Mouse (Mus musculus) cortical plate, adult 2 months (tissue): ENCODE measurements at regions not wholly inside any gene's neighbourhood (a gene's known extent, or its start where the extent isn't known, plus 50 kb on each side); places are given as distances from the start of the nearest gene placed in this dataset.

ENCODE experiments used
- H3K27ac ChIP-seq: fragments of 200-500 bp; 2 replicates; pipeline ENCODE4 v1.5.1; 2012; ENCODE audit warnings: low read length, control low read depth, inconsistent platforms; ENCODE audit not compliant: insufficient read depth
- H3K4me1 ChIP-seq: fragments of 200-500 bp; 2 replicates; pipeline ENCODE4 v1.6.1; 2011; ENCODE audit warnings: low read length; ENCODE audit not compliant: control insufficient read depth, insufficient read depth
- H3K4me3 ChIP-seq: fragments of 200-500 bp; 2 replicates; pipeline ENCODE4 v1.5.1; 2011; ENCODE audit warnings: mild to moderate bottlenecking, low read length, control low read depth; ENCODE audit not compliant: insufficient read depth
- CTCF ChIP-seq: fragments of 200-500 bp; IDR thresholded peaks from 2 replicates; pipeline ENCODE4 v1.5.1; 2011; ENCODE audit warnings: mild to moderate bottlenecking, control low read depth, low read length; ENCODE audit not compliant: insufficient read depth; ENCODE audit errors: extremely low read depth
- POLR2A ChIP-seq: fragments of 200-500 bp; IDR thresholded peaks from 2 replicates; pipeline ENCODE4 v1.6.1; 2011; ENCODE audit warnings: mild to moderate bottlenecking, low read length, control low read depth; ENCODE audit not compliant: insufficient read depth; ENCODE audit errors: extremely low read depth

GRCm38 (mm10) chr17:14507111-14507510 is 186.9 kb downstream of the Thbs2 start:
- Histone ChIP-seq H3K4me1 (no peaks in the 10 kb centered on the region), H3K27ac (no peak overlapping the region), H3K4me3 (no peak overlapping the region)
- no peak for TF ChIP-seq POLR2A
- no peak for TF ChIP-seq CTCF

GRCm38 (mm10) chr17:14506123-14506522 is 187.9 kb downstream of the Thbs2 start:
- Histone ChIP-seq H3K4me1 (no peaks in the 10 kb centered on the region), H3K27ac (no peak overlapping the region), H3K4me3 (no peak overlapping the region)
- no peak for TF ChIP-seq CTCF
- TF ChIP-seq POLR2A: no peak

DNA sequence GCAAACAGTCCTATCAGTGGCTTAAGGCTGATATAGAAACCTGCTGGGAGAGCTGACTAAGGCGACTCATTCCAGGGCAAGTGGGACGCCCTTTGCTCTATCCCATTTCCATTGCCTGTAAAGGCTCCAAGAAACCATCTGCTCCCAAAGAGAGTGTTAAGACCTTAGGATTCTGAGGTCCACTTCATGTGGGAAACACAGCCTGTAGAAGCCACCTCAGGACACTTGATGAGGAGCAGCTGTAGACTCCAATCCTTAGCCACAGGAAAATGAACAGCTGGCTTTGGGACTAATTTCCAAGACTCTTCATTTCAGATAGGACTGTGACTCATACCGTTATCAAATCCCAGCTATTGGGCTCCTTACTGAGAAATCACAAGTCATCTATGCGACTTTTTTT is 188.6 kb downstream of the Thbs2 start:
- no peak overlapping the region for H3K4me3 ChIP-seq
- no peak for TF ChIP-seq POLR2A
- no peak for TF ChIP-seq CTCF
- H3K27ac ChIP-seq: no peak overlapping the region

GRCm38 (mm10) chr17:14503670-14504069 is 190.4 kb downstream of the Thbs2 start:
- Histone ChIP-seq H3K27ac (no peak overlapping the region), H3K4me3 (no peak overlapping the region), H3K4me1 (no peaks in the 10 kb centered on the region)
- TF ChIP-seq CTCF (no peak), POLR2A (no peak)

More for the DNA sequence above, 188.6 kb downstream of the Thbs2 start:
- no peaks in the 10 kb centered on the region for H3K4me1 ChIP-seq

DNA sequence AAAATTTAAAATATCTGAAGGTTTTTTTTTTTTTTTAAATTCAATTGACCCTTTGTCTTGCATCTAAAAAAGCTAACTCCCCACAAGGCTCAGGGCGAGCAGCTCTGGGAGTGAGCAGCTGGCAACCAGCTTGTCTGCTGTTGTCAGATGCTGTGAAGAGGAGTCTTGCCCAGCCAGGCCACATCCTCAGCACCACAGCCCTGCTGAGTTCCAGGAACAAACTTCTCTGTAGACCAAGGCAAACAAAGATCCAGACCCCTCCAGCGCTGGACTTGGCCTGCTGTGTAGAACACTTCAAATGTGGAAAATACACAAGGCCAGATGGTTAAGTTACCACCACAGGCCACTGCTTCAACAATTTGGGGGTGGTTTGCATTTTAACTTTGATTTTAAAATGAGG is 192.7 kb downstream of the Thbs2 start:
- H3K4me3 ChIP-seq: no peak overlapping the region
- no peaks in the 10 kb centered on the region for H3K4me1 ChIP-seq
- no peak for TF ChIP-seq POLR2A
- TF ChIP-seq CTCF: no peak
- no peak overlapping the region for H3K27ac ChIP-seq

DNA sequence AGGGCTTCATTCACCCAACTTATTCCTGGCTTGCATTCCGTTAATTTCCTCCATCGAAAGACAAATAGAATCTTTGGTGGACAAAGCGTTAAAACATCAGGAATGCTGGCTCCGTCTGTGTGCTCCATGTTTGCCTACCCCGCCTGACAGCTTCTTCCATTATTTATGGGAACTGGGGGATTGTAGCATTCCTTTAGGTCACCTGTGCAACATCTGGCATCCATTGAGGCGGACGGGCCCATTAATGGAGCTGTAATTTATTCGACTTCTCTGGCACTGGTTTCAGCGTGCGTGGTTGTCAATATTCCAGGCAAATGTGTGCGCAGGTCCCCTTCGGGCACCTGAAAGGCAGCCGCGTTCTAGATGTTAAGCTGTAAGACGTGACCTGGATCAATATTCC is 196.9 kb downstream of the Thbs2 start:
- Histone ChIP-seq H3K4me1 (no peaks in the 10 kb centered on the region), H3K4me3 (no peak overlapping the region), H3K27ac (no peak overlapping the region)
- no peak for TF ChIP-seq POLR2A
- no peak for TF ChIP-seq CTCF

- TF ChIP-seq POLR2A (no peak), CTCF (no peak)
- Histone ChIP-seq H3K4me1 (no peaks in the 10 kb centered on the region), H3K4me3 (no peak overlapping the region), H3K27ac (no peak overlapping the region)
Measured at GRCm38 (mm10) chr17:14493751-14494320, 200.2 kb downstream of the Thbs2 start.

DNA sequence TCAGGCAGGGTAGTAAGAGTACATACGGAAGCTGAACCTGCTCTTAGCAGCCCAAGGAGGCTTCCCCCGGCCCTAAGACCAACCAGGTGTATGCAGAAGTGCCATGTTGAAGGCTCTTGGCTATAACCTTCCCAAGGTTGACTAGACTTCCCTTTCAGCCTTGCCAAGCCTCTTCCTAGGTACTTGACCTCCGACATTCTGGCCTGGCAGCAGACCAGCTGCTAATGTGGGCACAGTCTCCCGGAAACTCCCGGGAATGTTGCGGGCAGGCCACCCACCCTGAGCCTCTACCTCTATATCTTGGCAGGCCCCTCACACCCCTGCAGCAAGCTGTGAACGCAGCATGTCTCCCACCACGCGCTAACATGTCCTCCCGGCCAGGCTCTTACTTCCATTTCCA is 201.1 kb downstream of the Thbs2 start:
- H3K4me3 ChIP-seq: no peak overlapping the region
- TF ChIP-seq POLR2A (no peak), CTCF (no peak)
- H3K4me1 ChIP-seq: no peaks in the 10 kb centered on the region

GRCm38 (mm10) chr17:14481746-14482145 is 202.4 kb downstream of the Smoc2 start:
- no peaks in the 10 kb centered on the region for H3K4me1 ChIP-seq
- no peak for TF ChIP-seq POLR2A
- no peak for TF ChIP-seq CTCF
- no peak overlapping the region for H3K27ac ChIP-seq
- no peak overlapping the region for H3K4me3 ChIP-seq

More for the DNA sequence above, 201.1 kb downstream of the Thbs2 start:
- H3K27ac ChIP-seq: no peak overlapping the region

- Histone ChIP-seq H3K4me1 (no peaks in the 10 kb centered on the region), H3K27ac (no peak overlapping the region), H3K4me3 (no peak overlapping the region)
- TF ChIP-seq POLR2A (no peak), CTCF (no peak)
Measured at GRCm38 (mm10) chr17:14478938-14479505, 199.7 kb downstream of the Smoc2 start.
